Mouse (Mus musculus) leukemia stem cell, adult 10-12 weeks (primary cell): Measurements from ENCODE around the gene Gm14743. TPM values are rescaled to one million over a fixed set of nuclear protein-coding genes. Genes with fewer than 3 reads are reported as not detected.

Source experiments
- polyA plus RNA-seq: library from polyadenylated mRNA; stranded (reverse); fragments of >175 nt; gene quantifications from 2 replicates; pipeline ENCODE4 v1.2.3, GENCODE M21; 2012; ENCODE audit warnings: low replicate concordance

The Gm14743 gene
- polyA plus RNA-seq, result not detected in 2 replicates

DNA sequence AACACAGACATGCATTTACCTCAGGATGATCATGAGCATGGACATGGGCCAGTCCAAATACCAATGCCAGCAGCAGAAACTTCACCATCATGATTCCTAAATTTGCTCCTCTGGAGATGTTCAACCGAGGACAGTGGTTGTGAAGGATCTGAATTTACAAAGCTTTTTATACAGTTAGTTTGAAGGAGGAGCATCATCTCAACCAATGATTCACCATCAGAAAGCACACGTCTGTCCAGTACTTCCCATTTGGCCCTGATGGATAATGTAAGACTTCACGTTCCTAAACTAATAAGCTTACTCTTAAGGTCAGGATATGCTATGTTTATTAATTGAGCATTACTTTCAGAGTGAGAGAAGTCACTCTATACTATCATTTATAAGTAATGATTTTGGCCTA, at the start of gene Gm14743:
Gene Gm14743 (minus strand): TSS at position 101 of the 400 bp plus-strand sequence.

Other genes starting within 250 kb of the Gm14743 start
- gene Obp1a, start 154.5 kb downstream of the Gm14743 start, polyA plus RNA-seq, result not detected in 2 replicates
- gene Gm5938, start 120.5 kb downstream of the Gm14743 start, polyA plus RNA-seq, result not detected in 2 replicates
- not detected in 2 replicates for gene Obp1b, start 59.1 kb downstream of the Gm14743 start, polyA plus RNA-seq
- not detected in 2 replicates for gene 4930480E11Rik, start 123.7 kb upstream of the Gm14743 start, polyA plus RNA-seq